Mouse (Mus musculus): ENCODE results near the gene Cst7.
"Not testable (repeated sequence)": the region's sequence is repeated elsewhere in the genome, so short reads cannot be mapped to it uniquely, and the experiment has no call there.

Gene Cst7

GRCm38 (mm10) chr2:150569847-150570590, at the start of gene Cst7:
Cst7 (plus strand) TSS chr2:150570415.
- DNase-seq: peak; percentile 12 to 39

DNA sequence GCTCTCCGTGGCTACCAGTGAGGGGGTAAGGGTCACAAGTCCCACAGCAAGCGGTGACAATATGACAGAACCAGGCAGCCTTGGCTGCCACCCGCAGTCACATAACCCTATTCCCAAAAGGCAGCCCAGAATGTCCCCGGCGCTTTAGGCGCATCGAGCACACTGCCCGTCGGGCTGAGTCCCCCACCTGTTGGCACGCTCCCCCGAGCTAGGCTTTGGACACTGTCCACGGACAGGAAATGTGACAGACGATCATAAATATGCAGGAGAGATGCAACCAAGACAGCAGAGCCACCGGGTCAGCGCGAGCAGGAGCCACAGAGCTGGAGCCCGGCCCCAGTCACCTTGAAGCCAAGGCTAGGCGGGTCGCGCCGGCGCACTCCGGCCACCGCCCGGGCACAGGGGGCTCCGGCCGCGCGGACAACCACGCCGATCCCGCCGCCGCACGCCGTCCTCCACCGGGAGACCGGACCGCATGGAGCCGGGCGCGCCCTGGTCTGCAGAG, 44.5 kb upstream of the Cst7 start:
- no peak for DNase-seq

DNA sequence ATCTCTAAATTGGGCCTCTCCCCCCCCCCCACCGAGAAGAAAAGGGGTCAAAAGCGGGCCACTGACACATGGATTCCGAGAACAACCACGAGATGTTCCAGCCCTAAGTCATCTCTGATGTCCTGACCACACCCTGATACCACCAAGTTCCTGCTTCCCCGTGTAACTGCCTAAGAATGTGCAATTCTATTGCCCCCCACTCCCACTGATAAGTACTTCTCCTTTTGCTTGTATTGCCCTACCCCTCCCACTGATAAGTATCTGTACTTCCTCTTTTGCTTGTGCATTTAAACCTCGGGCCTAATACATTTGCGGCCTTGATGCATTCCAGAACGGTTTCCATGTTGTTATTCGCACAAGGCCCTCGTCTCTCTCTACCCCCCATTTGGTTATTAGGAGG, 20.6 kb upstream of the Cst7 start:
- not testable (repeated sequence) for DNase-seq

DNA sequence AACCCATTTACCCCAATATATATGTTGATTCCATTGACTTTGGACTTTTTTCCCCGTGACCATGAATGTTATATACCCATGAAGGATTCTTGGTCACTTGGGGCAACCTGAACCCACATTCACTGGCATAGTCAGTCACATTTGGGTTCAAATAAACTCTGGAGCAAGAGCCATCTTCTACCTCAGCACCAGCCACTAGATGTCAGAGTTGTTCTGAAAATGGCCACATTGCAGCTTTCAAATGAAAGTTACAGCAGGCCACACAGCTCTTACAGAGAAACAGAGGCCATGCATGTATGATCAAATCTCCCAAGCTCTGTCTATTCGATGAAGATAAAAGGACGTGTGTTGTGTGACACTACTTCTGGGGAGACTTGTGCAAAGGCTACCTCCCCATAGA, 11.6 kb upstream of the Cst7 start:
- no peak for DNase-seq

DNA sequence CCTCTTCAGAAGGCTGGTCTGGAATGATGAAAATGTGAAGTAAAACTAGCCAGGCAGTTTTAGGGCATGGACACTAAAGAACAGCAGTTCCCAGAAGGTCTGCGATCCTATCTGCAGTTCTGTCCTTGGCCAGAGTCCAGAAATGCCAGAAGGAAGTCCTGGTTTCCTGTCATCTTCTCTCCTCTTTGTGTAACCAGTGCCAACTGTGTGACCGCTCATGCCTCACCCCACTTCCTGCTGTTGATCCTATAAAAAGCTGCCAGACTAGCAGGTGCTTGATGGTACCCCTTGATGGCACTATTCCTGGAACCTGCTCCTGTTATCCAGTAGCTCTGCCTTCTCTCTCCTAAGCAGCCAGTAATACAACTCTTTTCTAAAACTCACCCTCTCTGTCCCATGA, 3.2 kb upstream of the Cst7 start:
- DNase-seq: no peak

GRCm38 (mm10) chr2:150570761-150571160, 546 bp downstream of the Cst7 start:
- no peak for DNase-seq

- DNase-seq: no peak
Observed at GRCm38 (mm10) chr2:150572463-150572862, 2.2 kb downstream of the Cst7 start.

GRCm38 (mm10) chr2:150576256-150576655, 6.0 kb downstream of the Cst7 start:
- no peak for DNase-seq

GRCm38 (mm10) chr2:150578603-150579002, 8.4 kb downstream of the Cst7 start:
- peak; percentile 13 to 45 for DNase-seq

- no peak for DNase-seq
Observed at GRCm38 (mm10) chr2:150579628-150580027, 9.4 kb downstream of the Cst7 start.

DNA sequence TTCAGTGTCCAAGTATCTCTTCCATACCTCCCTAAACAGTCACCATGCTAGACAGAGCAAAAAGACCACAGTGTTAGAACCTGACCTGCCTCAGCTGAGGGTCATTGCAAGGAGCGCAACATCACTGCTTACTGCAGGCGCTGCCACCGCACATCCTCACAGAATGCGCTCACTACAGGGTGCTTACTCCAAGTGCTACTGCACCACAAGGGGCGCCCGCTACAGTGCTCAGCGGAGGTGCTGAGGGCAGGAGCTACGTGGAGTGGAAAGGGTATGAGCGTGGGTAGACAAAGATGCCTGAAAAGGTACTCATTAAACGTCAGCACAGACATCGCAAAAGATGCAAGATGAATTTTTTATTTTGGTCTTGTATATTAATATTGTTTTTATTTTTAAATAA, 18.9 kb downstream of the Cst7 start:
- DNase-seq: no peak

DNA sequence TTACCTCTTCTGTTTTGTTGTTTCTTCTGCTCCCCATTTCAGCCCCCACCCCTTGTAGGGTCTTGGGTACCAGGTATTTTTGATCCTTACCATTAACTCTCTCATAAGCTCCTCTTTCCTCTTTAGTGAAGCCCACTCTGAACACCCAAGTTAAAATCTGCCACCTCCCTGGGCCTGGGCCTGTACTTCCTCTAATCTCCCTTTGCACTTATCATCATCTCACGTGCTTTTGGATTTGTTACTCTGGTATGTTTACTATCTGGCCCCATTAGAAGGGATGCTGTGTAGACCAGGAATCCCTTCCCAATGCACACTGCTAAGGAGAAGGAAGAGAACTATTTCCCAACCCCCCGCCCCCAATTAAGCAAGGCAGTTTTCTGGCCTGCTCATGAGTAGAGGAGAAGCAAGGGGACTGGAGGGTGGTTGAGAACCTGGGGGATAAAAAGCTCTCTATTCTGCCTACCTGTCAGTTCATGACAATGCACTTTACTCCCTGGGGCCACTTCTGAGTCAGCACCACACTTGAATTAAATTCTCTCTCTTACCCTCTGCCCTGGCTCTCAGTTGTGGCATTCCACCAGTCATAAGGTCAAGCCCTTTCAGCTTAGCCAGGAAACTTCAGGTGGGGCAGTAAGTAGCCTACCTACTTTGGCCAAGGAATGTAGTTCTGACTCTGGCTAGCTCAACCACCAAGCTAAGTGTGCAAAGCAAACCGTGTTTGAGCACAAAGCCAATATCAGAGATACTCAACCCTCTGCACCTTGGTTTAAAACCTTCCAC, 25.4 kb downstream of the Cst7 start:
- no peak for DNase-seq

GRCm38 (mm10) chr2:150600263-150600662, 30.0 kb downstream of the Cst7 start:
- DNase-seq: no peak

GRCm38 (mm10) chr2:150602166-150602565, 32.0 kb downstream of the Cst7 start:
- no peak for DNase-seq

DNA sequence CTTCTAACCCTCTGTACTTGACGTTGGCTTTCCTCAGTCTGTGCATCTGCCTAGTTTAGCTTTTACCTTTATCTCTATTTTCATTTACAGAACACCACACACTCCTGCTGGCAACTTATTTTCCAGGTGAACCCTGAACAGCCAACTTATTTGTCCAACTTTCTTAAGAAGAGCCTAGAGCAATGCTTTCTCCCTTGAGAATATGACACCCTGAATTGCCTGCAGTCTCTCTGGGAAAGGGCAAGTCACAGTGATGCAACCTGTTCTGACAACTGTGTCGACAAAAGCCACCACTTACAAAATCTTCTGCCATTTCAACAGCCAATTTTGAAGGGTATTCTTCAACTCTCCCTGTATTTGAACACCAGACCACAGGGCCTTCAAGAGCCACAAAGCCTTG, 34.6 kb downstream of the Cst7 start:
- no peak for DNase-seq

DNA sequence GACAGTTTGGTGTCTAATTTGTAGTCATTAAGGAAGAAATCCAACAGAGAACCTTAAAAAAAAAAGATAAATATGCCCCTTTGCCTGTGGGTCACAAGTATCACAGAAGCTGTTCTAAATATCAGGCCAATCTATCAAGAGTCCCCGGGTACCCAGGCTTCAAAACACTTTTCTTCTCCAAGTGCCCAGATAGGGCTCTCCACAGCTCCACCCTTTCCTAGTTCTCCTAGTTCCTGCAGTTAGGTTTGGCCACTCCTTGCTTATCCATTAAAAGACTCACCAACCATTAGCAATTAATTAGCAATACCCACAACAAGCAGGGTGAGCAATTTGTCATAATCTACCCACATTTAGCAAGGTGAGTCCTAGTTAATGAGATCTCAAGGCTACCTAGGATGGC, 36.9 kb downstream of the Cst7 start:
- DNase-seq: no peak

DNA sequence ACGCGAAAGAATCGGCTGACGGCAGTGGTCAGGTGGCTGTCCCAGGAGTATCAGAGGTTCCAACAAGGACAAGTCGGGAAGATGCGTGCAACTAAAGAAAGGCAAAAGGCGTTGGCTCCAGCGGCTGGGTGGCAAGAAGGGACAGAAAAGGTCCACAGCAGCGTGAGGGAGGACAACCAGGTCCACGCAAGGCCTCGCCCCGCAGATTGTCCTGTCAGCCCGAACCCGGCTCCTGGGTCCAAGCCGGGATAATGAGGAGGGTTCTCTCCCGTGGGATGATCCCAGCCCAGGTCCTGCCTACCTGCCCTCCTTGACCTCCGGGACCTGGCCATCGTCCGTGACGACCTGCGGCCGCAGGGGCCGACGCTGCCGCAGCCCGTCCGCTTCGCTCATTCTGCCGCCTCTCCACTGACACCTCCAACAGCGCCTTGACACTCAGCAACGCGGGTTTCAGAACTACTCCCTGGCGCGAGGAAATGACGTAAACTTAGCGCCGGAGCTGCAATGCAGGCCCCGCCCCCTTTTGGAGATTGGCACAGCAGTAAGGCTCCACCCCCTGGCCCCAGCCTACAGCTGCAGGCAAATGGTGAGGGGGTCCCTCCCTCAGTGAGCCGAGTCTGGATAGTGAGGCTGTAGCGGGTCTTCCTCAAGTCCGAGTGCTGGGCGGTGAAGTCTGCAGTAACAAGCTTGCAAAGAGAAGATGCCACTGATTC, 38.0 kb downstream of the Cst7 start, which contains the start of gene Apmap:
Gene Apmap, minus strand, starts transcription at position 481 of the 713 bp plus-strand sequence.
- DNase-seq: peak; percentile 94 to 95

GRCm38 (mm10) chr2:150608872-150609560, 38.8 kb downstream of the Cst7 start:
- peak in 1 of 2 experiments; percentile 24 for DNase-seq

GRCm38 (mm10) chr2:150610097-150610496, 39.9 kb downstream of the Cst7 start:
- DNase-seq: no peak

GRCm38 (mm10) chr2:150621698-150622097, 51.5 kb downstream of the Cst7 start:
- no peak for DNase-seq

DNA sequence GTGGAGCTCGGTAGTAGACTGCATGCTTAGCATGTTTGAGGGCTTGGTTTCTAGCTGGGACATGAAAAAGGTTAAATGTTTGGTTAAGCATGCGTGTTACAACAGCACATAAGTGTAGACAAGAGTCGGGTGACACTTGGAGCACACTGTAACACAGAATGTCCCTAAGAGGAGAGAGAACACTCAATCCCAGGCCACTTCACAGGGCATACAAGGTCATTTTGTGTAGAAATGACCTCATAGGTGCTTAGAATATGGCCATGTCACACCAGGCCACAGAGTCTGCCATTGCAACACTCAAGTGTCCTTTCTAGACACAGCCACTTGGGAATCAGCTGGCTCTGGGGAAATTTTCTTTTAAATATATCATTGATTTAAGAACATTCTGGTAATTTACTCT, 53.7 kb downstream of the Cst7 start:
- DNase-seq: no peak

- DNase-seq: no peak
Observed at GRCm38 (mm10) chr2:150624926-150625325, 54.7 kb downstream of the Cst7 start.

DNA sequence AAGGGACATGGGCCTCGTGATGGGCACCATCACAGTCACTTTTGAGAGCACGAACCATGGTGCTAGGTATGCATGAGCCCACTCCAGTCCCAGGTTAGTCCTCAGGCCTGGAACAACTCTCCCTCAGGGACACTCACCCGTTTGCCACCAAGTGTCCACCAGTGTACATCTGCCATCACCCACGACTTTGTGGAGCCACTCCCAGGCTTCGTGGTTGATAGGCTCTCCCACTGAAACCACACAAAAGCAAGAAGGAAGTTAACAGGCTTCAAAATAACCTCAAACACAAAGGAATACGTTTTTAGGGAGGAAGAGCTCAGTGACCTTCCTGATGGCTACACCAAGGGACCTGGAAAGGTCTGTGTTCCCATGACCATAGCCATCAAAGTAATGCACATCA, 56.9 kb downstream of the Cst7 start:
- no peak for DNase-seq

All from thymus, adult 18-20 months (tissue).